ENCODE assay signal across 10 mouse cellular contexts in genomic region chr10:13641750-13642149, GRCm38 (mm10).
DNase-seq lines count a peak whose midpoint lies in the region; TF ChIP-seq lines count a peak whose summit lies in the region.
"Had no signal": no experiment of that assay in that cellular context is flagged by ENCODE, and none has a peak within 500 bp of the region (broad histone marks: within the 10 kb centered on the region; RNA-seq: fewer than 3 reads in every experiment).

No protein-coding gene starts in this region.

- 24% methylated on average over 7 of the region's 7 CpGs for WGBS in spleen, adult 2 months

- H3K27ac ChIP-seq in spleen, adult 2 months (ENCODE audit: insufficient read depth, low read length), result no peak overlapping the region
- H3K27ac ChIP-seq: heart, embryonic 15.5 days; limb, embryonic 15.5 days had no signal

- DNase-seq in embryo, embryonic 11 days, result peak; percentile 14
- DNase-seq in embryo, embryonic 9.5 days (ENCODE audit: extremely low spot score), result no peak
- DNase-seq in spleen, adult 2 months (ENCODE audit: low read depth in 1 of 2, low spot score in 2 of 2), result peak in 1 of 2 experiments; percentile 3
- DNase-seq in spleen, postnatal 14 days (ENCODE audit: low spot score in 2 of 2), result no peak
- peak; percentile 1 for DNase-seq in lung, postnatal 14 days
- peak; percentile 49 for DNase-seq in thymus, postnatal 4 days
- no peak for DNase-seq in adipocyte (ENCODE audit: low spot score)
- no peak for DNase-seq in urinary bladder, postnatal 36 days (ENCODE audit: low spot score in 2 of 2)

- no peaks in the 10 kb centered on the region for H3K36me3 ChIP-seq in spleen, adult 2 months (ENCODE audit: control insufficient read depth, insufficient read depth, low read length)
- H3K36me3 ChIP-seq: heart, embryonic 15.5 days; limb, embryonic 15.5 days had no signal

- TF ChIP-seq CTCF in spleen, adult 2 months (IDR thresholded peaks at IDR 0.05; ENCODE audit: extremely low read depth, insufficient read depth, insufficient read length, insufficient replicate concordance), result peak; percentile 16; the same call in 1 of the 2 replicates

- no peak for TF ChIP-seq POLR2A in spleen, adult 2 months (IDR thresholded peaks at IDR 0.05; ENCODE audit: low read depth, low read length)

- no peaks in the 10 kb centered on the region for H3K27me3 ChIP-seq in spleen, adult 2 months (ENCODE audit: control insufficient read depth, insufficient read depth, low read length)
- H3K27me3 ChIP-seq: heart, embryonic 15.5 days; limb, embryonic 15.5 days had no signal

- no peak overlapping the region for H3K4me3 ChIP-seq in spleen, adult 2 months (ENCODE audit: extremely low read depth, insufficient read depth, insufficient read length)
- H3K4me3 ChIP-seq: heart, embryonic 15.5 days; limb, embryonic 15.5 days had no signal

- no peaks in the 10 kb centered on the region for H3K4me1 ChIP-seq in spleen, adult 2 months (ENCODE audit: control insufficient read depth, insufficient read depth, insufficient read length)
- H3K4me1 ChIP-seq: limb, embryonic 15.5 days had no signal

Comparison
In these comparisons a context has a peak if more than half of its experiments do, and no peak if none do; other contexts are left out.
1. DNase-seq: peak in embryo, embryonic 11 days (single experiment), lung, postnatal 14 days (single experiment) and thymus, postnatal 4 days (single experiment); none in embryo, embryonic 9.5 days (single experiment), spleen, postnatal 14 days (0 of 2), adipocyte (single experiment) and urinary bladder, postnatal 36 days (0 of 2).